Mouse (Mus musculus) kidney, embryonic 14.5 days (tissue): ENCODE results near the gene Eif3i. TPM values are rescaled to one million over a fixed set of nuclear protein-coding genes. Genes with fewer than 3 reads are reported as not detected.
A peak's percentile ranks its signal among the peaks of the same experiment; 100 is the strongest.

Experiments
- ATAC-seq: fragments of 200-750 bp; cut with Nextera tagmentation; 2 replicates; pipeline ENCODE4 v1.8.0; 2017; ENCODE audit warnings: moderate number of reproducible peaks, mild to moderate bottlenecking, moderate TSS enrichment, moderate library complexity; ENCODE audit not compliant: low FRiP score, low TSS enrichment
- H3K27ac ChIP-seq: fragments of 300-500 bp; sonication (generic); 2 replicates; pipeline ENCODE4 v1.5.1; 2014; ENCODE audit warnings: low read depth, mild to moderate bottlenecking, low read length, moderate library complexity, mixed read lengths
- H3K27me3 ChIP-seq: fragments of 300-500 bp; sonication (generic); 2 replicates; pipeline ENCODE4 v1.6.1; 2014; ENCODE audit warnings: mild to moderate bottlenecking, low read length; ENCODE audit not compliant: control insufficient read depth, insufficient read depth
- H3K36me3 ChIP-seq: fragments of 300-500 bp; sonication (generic); 2 replicates; pipeline ENCODE4 v1.6.1; 2014; ENCODE audit warnings: low read length, mixed read lengths; ENCODE audit not compliant: control insufficient read depth, insufficient read depth
- H3K4me1 ChIP-seq: fragments of 300-500 bp; sonication (generic); 2 replicates; pipeline ENCODE4 v1.6.1; 2014; ENCODE audit warnings: low read length, mixed read lengths; ENCODE audit not compliant: control insufficient read depth, insufficient read depth
- H3K4me2 ChIP-seq: fragments of 300-500 bp; sonication (generic); replicated peaks from 2 replicates; pipeline ENCODE4 v1.6.1; 2014; ENCODE audit warnings: low read depth, mild to moderate bottlenecking, low read length
- H3K4me3 ChIP-seq: fragments of 300-500 bp; sonication (generic); 2 replicates; pipeline ENCODE4 v1.5.1; 2014; ENCODE audit warnings: mild to moderate bottlenecking, low read length
- H3K9ac ChIP-seq: fragments of 300-500 bp; sonication (generic); 2 replicates; pipeline ENCODE4 v1.6.1; 2014; ENCODE audit warnings: low read depth, mild to moderate bottlenecking, low read length, moderate library complexity
- H3K9me3 ChIP-seq: fragments of 300-500 bp; sonication (generic); 2 replicates; pipeline ENCODE4 v1.6.1; 2016; ENCODE audit warnings: low read length; ENCODE audit not compliant: control insufficient read depth
- WGBS: fragments of 180-500 bp; shearing (Covaris S2); extraction: QIAGEN DNeasy Blood & Tissue Kit; methylation state at CpG from one replicate; pipeline ENCODE4 v1.1.7; 2014; 5-methylcytosine and 5-hydroxymethylcytosine counted together
- polyA plus RNA-seq: library from polyadenylated mRNA; unstranded; fragments of >200 nt; fragmentation: Nextera tagmentation; extraction: Ambion mirVana; gene quantifications from 2 replicates; pipeline ENCODE4 v1.2.1, GENCODE M21; 2014

Eif3i gene
- polyA plus RNA-seq, 1 experiment from 2014 or later: 340 TPM

GRCm38 (mm10) chr4:129631867-129632266, 31.4 kb upstream of the Eif3i start:
- H3K9ac ChIP-seq: no peak overlapping the region

GRCm38 (mm10) chr4:129630944-129631343, 30.5 kb upstream of the Eif3i start:
- 86% methylated on average over 4 of the region's 4 CpGs for WGBS
- ATAC-seq: no peak
- H3K4me3 ChIP-seq: no peak overlapping the region
- H3K4me1 ChIP-seq: no peaks in the 10 kb centered on the region
- peaks cover 99% of the 10 kb centered on the region for H3K36me3 ChIP-seq
- H3K27ac ChIP-seq: no peak overlapping the region
- H3K4me2 ChIP-seq: no peak overlapping the region
- no peak overlapping the region for H3K9ac ChIP-seq
- H3K9me3 ChIP-seq: no peaks in the 10 kb centered on the region
- no peaks in the 10 kb centered on the region for H3K27me3 ChIP-seq

More at GRCm38 (mm10) chr4:129631867-129632266, 31.4 kb upstream of the Eif3i start:
- 91% methylated on average over 12 of the region's 12 CpGs for WGBS
- Histone ChIP-seq H3K4me1 (no peaks in the 10 kb centered on the region), H3K9me3 (no peaks in the 10 kb centered on the region), H3K4me3 (no peak overlapping the region), H3K36me3 (peaks cover 99% of the 10 kb centered on the region), H3K27ac (no peak overlapping the region), H3K4me2 (no peak overlapping the region), H3K27me3 (no peaks in the 10 kb centered on the region)
- no peak for ATAC-seq

GRCm38 (mm10) chr4:129626035-129626434, 25.6 kb upstream of the Eif3i start:
- Histone ChIP-seq H3K4me1 (peaks cover 20% of the 10 kb centered on the region), H3K27me3 (no peaks in the 10 kb centered on the region), H3K27ac (no peak overlapping the region), H3K4me2 (no peak overlapping the region), H3K9me3 (no peaks in the 10 kb centered on the region), H3K36me3 (peaks cover 50% of the 10 kb centered on the region), H3K4me3 (no peak overlapping the region), H3K9ac (no peak overlapping the region)
- ATAC-seq: no peak
- 73% methylated on average over 6 of the region's 6 CpGs for WGBS

- no peak for ATAC-seq
- Histone ChIP-seq H3K4me3 (no peak overlapping the region), H3K36me3 (peaks cover 45% of the 10 kb centered on the region), H3K9me3 (no peaks in the 10 kb centered on the region), H3K9ac (no peak overlapping the region), H3K4me2 (peak overlapping the region; percentile 65), H3K27me3 (no peaks in the 10 kb centered on the region), H3K27ac (no peak overlapping the region), H3K4me1 (peaks cover 20% of the 10 kb centered on the region)
- WGBS: 50% methylated on average over 4 of the region's 4 CpGs
Measured at GRCm38 (mm10) chr4:129625496-129625895, 25.0 kb upstream of the Eif3i start.

- H3K27ac ChIP-seq: peak overlapping the region; percentile 89
- H3K9me3 ChIP-seq: no peaks in the 10 kb centered on the region
- H3K4me2 ChIP-seq: peak overlapping the region; percentile 65
- H3K4me1 ChIP-seq: peaks cover 20% of the 10 kb centered on the region
- 0% methylated on average over 6 of the region's 6 CpGs for WGBS
- H3K4me3 ChIP-seq: peak overlapping the region; percentile 48
- no peaks in the 10 kb centered on the region for H3K27me3 ChIP-seq
- ATAC-seq: peak; percentile 41
- H3K9ac ChIP-seq: peak overlapping the region; percentile 40
- H3K36me3 ChIP-seq: peaks cover 40% of the 10 kb centered on the region
Measured at GRCm38 (mm10) chr4:129625029-129625370, 24.6 kb upstream of the Eif3i start.

GRCm38 (mm10) chr4:129624281-129625028, 24.0 kb upstream of the Eif3i start:
- peak; percentile 92 for ATAC-seq
- Histone ChIP-seq H3K4me1 (peaks cover 20% of the 10 kb centered on the region), H3K4me2 (peak overlapping the region; percentile 65), H3K27ac (peak overlapping the region; percentile 89), H3K9me3 (no peaks in the 10 kb centered on the region), H3K4me3 (peak overlapping the region; percentile 48), H3K27me3 (no peaks in the 10 kb centered on the region), H3K36me3 (peaks cover 34% of the 10 kb centered on the region), H3K9ac (peak overlapping the region; percentile 64)
- 1% methylated on average over 18 of the region's 18 CpGs for WGBS

GRCm38 (mm10) chr4:129623681-129624091, 23.2 kb upstream of the Eif3i start, which contains the start of gene Ccdc28b:
Ccdc28b (minus strand) TSS chr4:129623947.
- ATAC-seq: peak; percentile 35; the same call in 1 of the 2 replicates
- Histone ChIP-seq H3K4me3 (peak within 1 kb of the TSS; percentile 48), H3K36me3 (peaks cover 26% of the 10 kb centered on the region), H3K4me1 (peaks cover 20% of the 10 kb centered on the region), H3K4me2 (peak within 1 kb of the TSS; percentile 65), H3K27me3 (no peaks in the 10 kb centered on the region), H3K9ac (peak within 1 kb of the TSS; percentile 64), H3K27ac (peak within 1 kb of the TSS; percentile 89), H3K9me3 (no peaks in the 10 kb centered on the region)
- under 1% methylated on average over 10 of the region's 10 CpGs for WGBS

GRCm38 (mm10) chr4:129622803-129623535, 22.5 kb upstream of the Eif3i start:
- Histone ChIP-seq H3K9ac (peak overlapping the region; percentile 64), H3K4me2 (peak overlapping the region; percentile 65), H3K27ac (peak overlapping the region; percentile 68), H3K4me1 (peaks cover 24% of the 10 kb centered on the region), H3K27me3 (no peaks in the 10 kb centered on the region), H3K4me3 (peak overlapping the region; percentile 48), H3K9me3 (no peaks in the 10 kb centered on the region), H3K36me3 (peaks cover 19% of the 10 kb centered on the region)
- 14% methylated on average over 8 of the region's 8 CpGs for WGBS
- no peak for ATAC-seq
